Mouse (Mus musculus) heart, postnatal 0 days (tissue): ENCODE results near the gene Clta.

Experiments
- CTCF ChIP-seq: IDR thresholded peaks from 2 replicates; pipeline ENCODE4 v1.5.1; 2016; ENCODE audit warnings: antibody characterized with exemption, control low read depth, low read depth
- EP300 ChIP-seq: IDR thresholded peaks from 2 replicates; pipeline ENCODE4 v1.6.1; 2016; ENCODE audit warnings: antibody characterized with exemption, low read depth

- TF ChIP-seq CTCF (no peak), EP300 (no peak)
These were observed 34.9 kb upstream of the Clta start for GRCm38 (mm10) chr4:43969373-43969772.
